Mouse (Mus musculus) activated CD4-positive, CD25-positive, alpha-beta regulatory T cell (primary cell): ENCODE data around the gene Lpp. TPM values are rescaled to one million over a fixed set of nuclear protein-coding genes. Genes with fewer than 3 reads are reported as not detected.

Experiments
- polyA plus RNA-seq, 2 experiments: library from polyadenylated mRNA; unstranded; fragments of 100-300 nt; shearing (Covaris generic); gene quantifications; one replicate each; pipeline ENCODE4 v1.2.1; 2017

Lpp gene
- 10 to 100 TPM; 21.5 to 23.5 TPM for polyA plus RNA-seq

GRCm38 (mm10) chr16:24392651-24393555, at the start of gene Lpp:
Gene Lpp (plus strand): TSS chr16:24393507.

